Mouse (Mus musculus) frontal cortex, postnatal 14 days (tissue): ENCODE measurements at regions not wholly inside any gene's neighbourhood (a gene's known extent, or its start where the extent isn't known, plus 50 kb on each side); places are given as distances from the start of the nearest gene placed in this dataset.
"Not testable (repeated sequence)": the region's sequence is repeated elsewhere in the genome, so short reads cannot be mapped to it uniquely, and the experiment has no call there.

Experiments
- DNase-seq, 2 experiments: peaks; one replicate each; pipeline ENCODE4 v3.0.0; 2022; ENCODE audit warnings: low spot score in 2 of 2

GRCm38 (mm10) chr12:33496306-33496705 is 66.9 kb downstream of the Twistnb start:
- DNase-seq, result no peak

GRCm38 (mm10) chr12:33497319-33497892 is 68.0 kb downstream of the Twistnb start:
- peak in 1 of 2 experiments; percentile 5 for DNase-seq

- DNase-seq, result peak in 1 of 2 experiments; percentile 6
These were observed 112.1 kb downstream of the Twistnb start for GRCm38 (mm10) chr12:33541566-33541965.

- DNase-seq, result not testable (repeated sequence)
These were observed 122.2 kb downstream of the Twistnb start for GRCm38 (mm10) chr12:33551660-33552059.

GRCm38 (mm10) chr12:33552231-33552630 is 122.8 kb downstream of the Twistnb start:
- DNase-seq, result no peak

- DNase-seq, result no peak
These were observed 123.2 kb downstream of the Twistnb start for GRCm38 (mm10) chr12:33552651-33553050.

GRCm38 (mm10) chr12:33553731-33554130 is 124.3 kb downstream of the Twistnb start:
- no peak for DNase-seq

- DNase-seq, result no peak
These were observed 131.7 kb downstream of the Twistnb start for GRCm38 (mm10) chr12:33561141-33561540.

GRCm38 (mm10) chr12:33577877-33578428 is 148.5 kb downstream of the Twistnb start:
- no peak for DNase-seq

GRCm38 (mm10) chr12:33580809-33581208 is 151.4 kb downstream of the Twistnb start:
- DNase-seq, result no peak

- no peak for DNase-seq
These were observed 161.6 kb downstream of the Twistnb start for GRCm38 (mm10) chr12:33591031-33591430.

- DNase-seq, result no peak
These were observed 163.0 kb downstream of the Twistnb start for GRCm38 (mm10) chr12:33592431-33592911.

GRCm38 (mm10) chr12:33592938-33593337 is 163.5 kb downstream of the Twistnb start:
- DNase-seq, result no peak

GRCm38 (mm10) chr12:33593685-33594084 is 164.2 kb downstream of the Twistnb start:
- DNase-seq, result no peak

GRCm38 (mm10) chr12:33605393-33605792 is 176.0 kb downstream of the Twistnb start:
- DNase-seq, result no peak

- DNase-seq, result no peak
These were observed 178.6 kb downstream of the Twistnb start for GRCm38 (mm10) chr12:33607811-33608602.

- DNase-seq, result no peak
These were observed 182.9 kb downstream of the Twistnb start for GRCm38 (mm10) chr12:33612378-33612777.

GRCm38 (mm10) chr12:33620391-33620790 is 191.0 kb downstream of the Twistnb start:
- DNase-seq, result no peak

- no peak for DNase-seq
These were observed 196.9 kb downstream of the Twistnb start for GRCm38 (mm10) chr12:33626092-33626882.

GRCm38 (mm10) chr12:33652597-33652996 is 223.2 kb downstream of the Twistnb start:
- DNase-seq, result no peak

- DNase-seq, result no peak
These were observed 246.1 kb downstream of the Twistnb start for GRCm38 (mm10) chr12:33675508-33675907.

GRCm38 (mm10) chr12:33692870-33693269 is 235.4 kb upstream of the Ferd3l start:
- no peak for DNase-seq
